Mouse (Mus musculus): ENCODE measurements around the gene Vmn1r61. TPM values are rescaled to one million over a fixed set of nuclear protein-coding genes. Genes with fewer than 3 reads are reported as not detected.

The Vmn1r61 gene
- polyA plus RNA-seq (2011; ENCODE audit: insufficient read depth, insufficient read length, low read depth, missing spikeins): 0.12 TPM in 1 of 2 replicates, not detected in the other

GRCm38 (mm10) chr7:5613195-5613594, at the start of gene Vmn1r61:
Vmn1r61 (minus strand) TSS chr7:5613295.
- H3K4me3 ChIP-seq (ENCODE audit: low read depth, low read length): no peak within 1 kb of the TSS
- no peaks in the 10 kb centered on the region for H3K36me3 ChIP-seq (ENCODE audit: control insufficient read depth, insufficient read depth, low read length, poor library complexity, severe bottlenecking)
- H3K9me3 ChIP-seq (replicated peaks; ENCODE audit: control insufficient read depth, insufficient read depth, low read length, poor library complexity, severe bottlenecking): peaks cover 7% of the 10 kb centered on the region
- no peaks in the 10 kb centered on the region for H3K4me1 ChIP-seq (ENCODE audit: control insufficient read depth, insufficient read depth, low read length)
- H3K27me3 ChIP-seq (ENCODE audit: control insufficient read depth, insufficient read depth, low read length, poor library complexity, severe bottlenecking): no peaks in the 10 kb centered on the region
- H3K9ac ChIP-seq (ENCODE audit: low read depth, poor library complexity, severe bottlenecking): no peak within 1 kb of the TSS
- TF ChIP-seq POLR2A (IDR thresholded peaks at IDR 0.05; ENCODE audit: insufficient read depth, low read length) (no peak), CTCF (IDR thresholded peaks at IDR 0.05; ENCODE audit: low read depth, low read length) (no peak), EP300 (IDR thresholded peaks at IDR 0.05; ENCODE audit: insufficient read depth, low read depth, low read length) (no peak)
- no peak within 1 kb of the TSS for H3K27ac ChIP-seq (ENCODE audit: insufficient read depth, low read length)

Other genes with a start within 250 kb of the Vmn1r61 start
- not detected in 2 replicates for gene Vmn1r58, start 199.9 kb downstream of the Vmn1r61 start, polyA plus RNA-seq (2011; ENCODE audit: insufficient read depth, insufficient read length, low read depth, missing spikeins)
- not detected in 2 replicates for gene Vmn1r59, start 156.5 kb downstream of the Vmn1r61 start, polyA plus RNA-seq (2011; ENCODE audit: insufficient read depth, insufficient read length, low read depth, missing spikeins)
- gene Vmn2r28, start 119.3 kb downstream of the Vmn1r61 start, polyA plus RNA-seq (2011; ENCODE audit: insufficient read depth, insufficient read length, low read depth, missing spikeins): not detected in 2 replicates
- gene Vmn1r60, start 66.0 kb downstream of the Vmn1r61 start, polyA plus RNA-seq (2011; ENCODE audit: insufficient read depth, insufficient read length, low read depth, missing spikeins): not detected in 2 replicates
- gene Vmn1r62, start 60.3 kb upstream of the Vmn1r61 start, polyA plus RNA-seq (2011; ENCODE audit: insufficient read depth, insufficient read length, low read depth, missing spikeins): not detected in 2 replicates
- not detected in 2 replicates for gene Vmn1r63, start 192.2 kb upstream of the Vmn1r61 start, polyA plus RNA-seq (2011; ENCODE audit: insufficient read depth, insufficient read length, low read depth, missing spikeins)

Measured in ES-Bruce4 (cell line).